Mouse (Mus musculus): ENCODE results near the gene Lrrc28. TPM values are rescaled to one million over a fixed set of nuclear protein-coding genes. Genes with fewer than 3 reads are reported as not detected.

The Lrrc28 gene
- polyA plus RNA-seq, 1 experiment from 2014 or later = 39.7 TPM

GRCm38 (mm10) chr7:67477996-67478395 is 167.1 kb downstream of the Lrrc28 start:
- ATAC-seq (ENCODE audit: low FRiP score, low TSS enrichment) = peak; percentile 46; the same call in 1 of the 2 replicates
- peak; percentile 61 for DNase-seq
- 31% methylated on average over 10 of the region's 10 CpGs for WGBS
- Histone ChIP-seq H3K9ac (replicated peaks; ENCODE audit: low read length) (peak overlapping the region; percentile 36; the same call in 1 of the 2 replicates), H3K4me1 (ENCODE audit: control insufficient read depth, insufficient read depth, low read length) (peaks cover 4% of the 10 kb centered on the region), H3K4me3 (replicated peaks; ENCODE audit: low read depth, low read length) (no peak overlapping the region), H3K9me3 (ENCODE audit: control insufficient read depth, low read length) (no peaks in the 10 kb centered on the region), H3K36me3 (ENCODE audit: control insufficient read depth, insufficient read depth, low read length) (no peaks in the 10 kb centered on the region), H3K4me2 (ENCODE audit: low read length) (no peak overlapping the region), H3K27me3 (ENCODE audit: control insufficient read depth, insufficient read depth, low read length) (no peaks in the 10 kb centered on the region; the same call in 1 of the 2 replicates), H3K27ac (replicated peaks; ENCODE audit: low read depth, low read length) (peak overlapping the region; percentile 26; the same call in 1 of the 2 replicates)

- H3K9ac ChIP-seq (replicated peaks; ENCODE audit: low read length) = no peak overlapping the region
- DNase-seq (no peak), ATAC-seq (ENCODE audit: low FRiP score, low TSS enrichment) (no peak)
- H3K4me1 ChIP-seq (ENCODE audit: control insufficient read depth, insufficient read depth, low read length) = peaks cover 11% of the 10 kb centered on the region; the same call in 1 of the 2 replicates
- no peak overlapping the region for H3K4me2 ChIP-seq (ENCODE audit: low read length)
- H3K27ac ChIP-seq (replicated peaks; ENCODE audit: low read depth, low read length) = no peak overlapping the region
- 84% methylated on average over 11 of the region's 11 CpGs for WGBS
- no peaks in the 10 kb centered on the region for H3K27me3 ChIP-seq (ENCODE audit: control insufficient read depth, insufficient read depth, low read length)
- H3K36me3 ChIP-seq (ENCODE audit: control insufficient read depth, insufficient read depth, low read length) = no peaks in the 10 kb centered on the region
- H3K9me3 ChIP-seq (ENCODE audit: control insufficient read depth, low read length) = no peaks in the 10 kb centered on the region
- no peak overlapping the region for H3K4me3 ChIP-seq (replicated peaks; ENCODE audit: low read depth, low read length)
Measured at GRCm38 (mm10) chr7:67471295-67471694, 173.8 kb downstream of the Lrrc28 start.

- Histone ChIP-seq H3K27ac (replicated peaks; ENCODE audit: low read depth, low read length) (no peak overlapping the region), H3K4me2 (ENCODE audit: low read length) (no peak overlapping the region), H3K4me3 (replicated peaks; ENCODE audit: low read depth, low read length) (no peak overlapping the region), H3K36me3 (ENCODE audit: control insufficient read depth, insufficient read depth, low read length) (no peaks in the 10 kb centered on the region), H3K4me1 (ENCODE audit: control insufficient read depth, insufficient read depth, low read length) (peaks cover 11% of the 10 kb centered on the region; the same call in 1 of the 2 replicates), H3K9ac (replicated peaks; ENCODE audit: low read length) (no peak overlapping the region), H3K9me3 (ENCODE audit: control insufficient read depth, low read length) (no peaks in the 10 kb centered on the region), H3K27me3 (ENCODE audit: control insufficient read depth, insufficient read depth, low read length) (no peaks in the 10 kb centered on the region)
- ATAC-seq (ENCODE audit: low FRiP score, low TSS enrichment) (peak; percentile 63; the same call in 1 of the 2 replicates), DNase-seq (peak; percentile 52)
- 29% methylated on average over 7 of the region's 7 CpGs for WGBS
Measured at GRCm38 (mm10) chr7:67468802-67469408, 176.2 kb downstream of the Lrrc28 start.

- Histone ChIP-seq H3K36me3 (ENCODE audit: control insufficient read depth, insufficient read depth, low read length) (no peaks in the 10 kb centered on the region), H3K27me3 (ENCODE audit: control insufficient read depth, insufficient read depth, low read length) (no peaks in the 10 kb centered on the region), H3K4me3 (replicated peaks; ENCODE audit: low read depth, low read length) (no peak overlapping the region), H3K4me1 (ENCODE audit: control insufficient read depth, insufficient read depth, low read length) (peaks cover 11% of the 10 kb centered on the region; the same call in 1 of the 2 replicates), H3K27ac (replicated peaks; ENCODE audit: low read depth, low read length) (no peak overlapping the region), H3K9ac (replicated peaks; ENCODE audit: low read length) (no peak overlapping the region), H3K4me2 (ENCODE audit: low read length) (no peak overlapping the region), H3K9me3 (ENCODE audit: control insufficient read depth, low read length) (no peaks in the 10 kb centered on the region)
- 77% methylated on average over 3 of the region's 3 CpGs for WGBS
- ATAC-seq (ENCODE audit: low FRiP score, low TSS enrichment) (no peak), DNase-seq (no peak)
Measured at GRCm38 (mm10) chr7:67468180-67468579, 176.9 kb downstream of the Lrrc28 start.

GRCm38 (mm10) chr7:67466322-67466721 is 178.7 kb downstream of the Lrrc28 start:
- 91% methylated on average over 2 of the region's 2 CpGs for WGBS
- ATAC-seq (ENCODE audit: low FRiP score, low TSS enrichment) (no peak), DNase-seq (no peak)

GRCm38 (mm10) chr7:67464633-67465032 is 180.4 kb downstream of the Lrrc28 start:
- no peak overlapping the region for H3K9ac ChIP-seq (replicated peaks; ENCODE audit: low read length)
- H3K9me3 ChIP-seq (ENCODE audit: control insufficient read depth, low read length) = no peaks in the 10 kb centered on the region
- H3K27me3 ChIP-seq (ENCODE audit: control insufficient read depth, insufficient read depth, low read length) = no peaks in the 10 kb centered on the region
- ATAC-seq (ENCODE audit: low FRiP score, low TSS enrichment) (no peak), DNase-seq (no peak)
- no peak overlapping the region for H3K27ac ChIP-seq (replicated peaks; ENCODE audit: low read depth, low read length)
- H3K36me3 ChIP-seq (ENCODE audit: control insufficient read depth, insufficient read depth, low read length) = no peaks in the 10 kb centered on the region
- H3K4me3 ChIP-seq (replicated peaks; ENCODE audit: low read depth, low read length) = no peak overlapping the region
- no peak overlapping the region for H3K4me2 ChIP-seq (ENCODE audit: low read length)
- 88% methylated on average over 8 of the region's 8 CpGs for WGBS
- H3K4me1 ChIP-seq (ENCODE audit: control insufficient read depth, insufficient read depth, low read length) = peaks cover 17% of the 10 kb centered on the region; the same call in 1 of the 2 replicates

More at GRCm38 (mm10) chr7:67466322-67466721, 178.7 kb downstream of the Lrrc28 start:
- Histone ChIP-seq H3K4me2 (ENCODE audit: low read length) (no peak overlapping the region), H3K4me3 (replicated peaks; ENCODE audit: low read depth, low read length) (no peak overlapping the region), H3K27me3 (ENCODE audit: control insufficient read depth, insufficient read depth, low read length) (no peaks in the 10 kb centered on the region), H3K36me3 (ENCODE audit: control insufficient read depth, insufficient read depth, low read length) (no peaks in the 10 kb centered on the region), H3K9me3 (ENCODE audit: control insufficient read depth, low read length) (no peaks in the 10 kb centered on the region), H3K4me1 (ENCODE audit: control insufficient read depth, insufficient read depth, low read length) (peaks cover 17% of the 10 kb centered on the region; the same call in 1 of the 2 replicates), H3K9ac (replicated peaks; ENCODE audit: low read length) (no peak overlapping the region), H3K27ac (replicated peaks; ENCODE audit: low read depth, low read length) (no peak overlapping the region)

- Histone ChIP-seq H3K36me3 (ENCODE audit: control insufficient read depth, insufficient read depth, low read length) (no peaks in the 10 kb centered on the region), H3K4me1 (ENCODE audit: control insufficient read depth, insufficient read depth, low read length) (peaks cover 9% of the 10 kb centered on the region; the same call in 1 of the 2 replicates), H3K4me3 (replicated peaks; ENCODE audit: low read depth, low read length) (no peak overlapping the region), H3K27ac (replicated peaks; ENCODE audit: low read depth, low read length) (no peak overlapping the region), H3K9ac (replicated peaks; ENCODE audit: low read length) (no peak overlapping the region), H3K27me3 (ENCODE audit: control insufficient read depth, insufficient read depth, low read length) (no peaks in the 10 kb centered on the region), H3K4me2 (ENCODE audit: low read length) (no peak overlapping the region), H3K9me3 (ENCODE audit: control insufficient read depth, low read length) (no peaks in the 10 kb centered on the region)
- peak; percentile 21 for DNase-seq
- 1% methylated on average over 7 of the region's 7 CpGs for WGBS
- no peak for ATAC-seq (ENCODE audit: low FRiP score, low TSS enrichment)
Measured at GRCm38 (mm10) chr7:67463565-67463964, 181.5 kb downstream of the Lrrc28 start.

Measured in midbrain, embryonic 14.5 days (tissue).